Mouse (Mus musculus): ENCODE data around the gene Nhlrc3. TPM values are rescaled to one million over a fixed set of nuclear protein-coding genes. Genes with fewer than 3 reads are reported as not detected.

The Nhlrc3 gene
- polyA plus RNA-seq, 1 experiment from 2014 or later, result 10.3 TPM

GRCm38 (mm10) chr3:53469650-53470049 lies 6.5 kb upstream of the Nhlrc3 start:
- no peak for DNase-seq (ENCODE audit: low spot score)
- Histone ChIP-seq H3K4me3 (no peak overlapping the region), H3K27me3 (ENCODE audit: low read depth, poor library complexity, severe bottlenecking) (no peaks in the 10 kb centered on the region), H3K36me3 (peaks cover 77% of the 10 kb centered on the region), H3K4me1 (peaks cover 22% of the 10 kb centered on the region), H3K27ac (no peak overlapping the region), H3K9me3 (replicated peaks) (no peaks in the 10 kb centered on the region)
- WGBS, result 94% methylated on average over 5 of the region's 5 CpGs

GRCm38 (mm10) chr3:53467356-53467755 lies 4.2 kb upstream of the Nhlrc3 start:
- Histone ChIP-seq H3K4me3 (no peak overlapping the region), H3K4me1 (peaks cover 28% of the 10 kb centered on the region), H3K27ac (no peak overlapping the region), H3K27me3 (ENCODE audit: low read depth, poor library complexity, severe bottlenecking) (no peaks in the 10 kb centered on the region), H3K36me3 (peaks cover 54% of the 10 kb centered on the region), H3K9me3 (replicated peaks) (no peaks in the 10 kb centered on the region)
- no peak for DNase-seq (ENCODE audit: low spot score)
- 86% methylated on average over 5 of the region's 5 CpGs for WGBS

GRCm38 (mm10) chr3:53466481-53466880 lies 3.3 kb upstream of the Nhlrc3 start:
- H3K9me3 ChIP-seq (replicated peaks), result no peaks in the 10 kb centered on the region
- WGBS, result 84% methylated on average over 9 of the region's 9 CpGs
- no peak for DNase-seq (ENCODE audit: low spot score)
- H3K4me3 ChIP-seq, result peak overlapping the region; percentile 89; the same call in 1 of the 2 replicates
- H3K27ac ChIP-seq, result no peak overlapping the region
- peaks cover 45% of the 10 kb centered on the region for H3K36me3 ChIP-seq
- no peaks in the 10 kb centered on the region for H3K27me3 ChIP-seq (ENCODE audit: low read depth, poor library complexity, severe bottlenecking)
- peaks cover 33% of the 10 kb centered on the region for H3K4me1 ChIP-seq

GRCm38 (mm10) chr3:53465330-53465729 lies 2.2 kb upstream of the Nhlrc3 start:
- H3K36me3 ChIP-seq, result peaks cover 43% of the 10 kb centered on the region
- H3K27ac ChIP-seq, result no peak overlapping the region
- H3K9me3 ChIP-seq (replicated peaks), result no peaks in the 10 kb centered on the region
- WGBS, result 57% methylated on average over 6 of the region's 6 CpGs
- no peak for DNase-seq (ENCODE audit: low spot score)
- peaks cover 33% of the 10 kb centered on the region for H3K4me1 ChIP-seq
- no peaks in the 10 kb centered on the region for H3K27me3 ChIP-seq (ENCODE audit: low read depth, poor library complexity, severe bottlenecking)
- H3K4me3 ChIP-seq, result peak overlapping the region; percentile 89

GRCm38 (mm10) chr3:53464146-53464698 lies 1.1 kb upstream of the Nhlrc3 start:
- WGBS, result 1% methylated on average over 20 of the region's 20 CpGs
- DNase-seq (ENCODE audit: low spot score), result peak; percentile 41

GRCm38 (mm10) chr3:53463765-53464114 lies 608 bp upstream of the Nhlrc3 start:
- H3K27ac ChIP-seq, result peak overlapping the region; percentile 96
- WGBS, result 0% methylated on average over 35 of the region's 35 CpGs
- H3K4me3 ChIP-seq, result peak overlapping the region; percentile 89
- H3K36me3 ChIP-seq, result peaks cover 42% of the 10 kb centered on the region
- H3K4me1 ChIP-seq, result peaks cover 33% of the 10 kb centered on the region
- H3K27me3 ChIP-seq (ENCODE audit: low read depth, poor library complexity, severe bottlenecking), result no peaks in the 10 kb centered on the region
- no peak for DNase-seq (ENCODE audit: low spot score)
- H3K9me3 ChIP-seq (replicated peaks), result no peaks in the 10 kb centered on the region

More at GRCm38 (mm10) chr3:53464146-53464698, 1.1 kb upstream of the Nhlrc3 start:
- H3K4me3 ChIP-seq, result peak overlapping the region; percentile 89
- H3K27ac ChIP-seq, result peak overlapping the region; percentile 96
- peaks cover 43% of the 10 kb centered on the region for H3K36me3 ChIP-seq
- no peaks in the 10 kb centered on the region for H3K9me3 ChIP-seq (replicated peaks)
- H3K4me1 ChIP-seq, result peaks cover 33% of the 10 kb centered on the region
- no peaks in the 10 kb centered on the region for H3K27me3 ChIP-seq (ENCODE audit: low read depth, poor library complexity, severe bottlenecking)

GRCm38 (mm10) chr3:53462701-53463045 lies 459 bp downstream of the Nhlrc3 start:
- 11% methylated on average over 9 of the region's 9 CpGs for WGBS
- H3K4me1 ChIP-seq, result peaks cover 33% of the 10 kb centered on the region
- H3K27ac ChIP-seq, result peak overlapping the region; percentile 96
- peaks cover 41% of the 10 kb centered on the region for H3K36me3 ChIP-seq
- H3K9me3 ChIP-seq (replicated peaks), result no peaks in the 10 kb centered on the region
- DNase-seq (ENCODE audit: low spot score), result no peak
- peak overlapping the region; percentile 89 for H3K4me3 ChIP-seq
- no peaks in the 10 kb centered on the region for H3K27me3 ChIP-seq (ENCODE audit: low read depth, poor library complexity, severe bottlenecking)

GRCm38 (mm10) chr3:53460106-53460505 lies 3.0 kb downstream of the Nhlrc3 start:
- Histone ChIP-seq H3K36me3 (peaks cover 58% of the 10 kb centered on the region), H3K27me3 (ENCODE audit: low read depth, poor library complexity, severe bottlenecking) (no peaks in the 10 kb centered on the region), H3K4me1 (peaks cover 15% of the 10 kb centered on the region), H3K27ac (no peak overlapping the region), H3K4me3 (no peak overlapping the region), H3K9me3 (replicated peaks) (no peaks in the 10 kb centered on the region)
- DNase-seq (ENCODE audit: low spot score), result no peak
- 86% methylated on average over 9 of the region's 9 CpGs for WGBS

- Histone ChIP-seq H3K9me3 (replicated peaks) (no peaks in the 10 kb centered on the region), H3K27me3 (ENCODE audit: low read depth, poor library complexity, severe bottlenecking) (no peaks in the 10 kb centered on the region), H3K27ac (no peak overlapping the region), H3K4me1 (peaks cover 9% of the 10 kb centered on the region), H3K4me3 (no peak overlapping the region), H3K36me3 (peaks cover 81% of the 10 kb centered on the region)
- no peak for DNase-seq (ENCODE audit: low spot score)
- WGBS, result 51% methylated on average over 5 of the region's 5 CpGs
Observed at GRCm38 (mm10) chr3:53457750-53458149, 5.4 kb downstream of the Nhlrc3 start.

GRCm38 (mm10) chr3:53454984-53455383 lies 8.1 kb downstream of the Nhlrc3 start:
- Histone ChIP-seq H3K4me1 (no peaks in the 10 kb centered on the region), H3K27me3 (ENCODE audit: low read depth, poor library complexity, severe bottlenecking) (no peaks in the 10 kb centered on the region), H3K27ac (no peak overlapping the region), H3K36me3 (peaks cover 96% of the 10 kb centered on the region), H3K4me3 (no peak overlapping the region), H3K9me3 (replicated peaks) (no peaks in the 10 kb centered on the region)
- whole genome bisulfite sequencing, result 77% methylated on average over 7 of the region's 7 CpGs
- no peak for DNase-seq (ENCODE audit: low spot score)

- H3K27me3 ChIP-seq (ENCODE audit: low read depth, poor library complexity, severe bottlenecking), result no peaks in the 10 kb centered on the region
- no peaks in the 10 kb centered on the region for H3K9me3 ChIP-seq (replicated peaks)
- no peak overlapping the region for H3K27ac ChIP-seq
- WGBS, result 97% methylated on average over 6 of the region's 6 CpGs
- no peaks in the 10 kb centered on the region for H3K4me1 ChIP-seq
- H3K36me3 ChIP-seq, result peaks cover 93% of the 10 kb centered on the region
- no peak overlapping the region for H3K4me3 ChIP-seq
- no peak for DNase-seq (ENCODE audit: low spot score)
Observed at GRCm38 (mm10) chr3:53454561-53454960, 8.6 kb downstream of the Nhlrc3 start.

- peaks cover 92% of the 10 kb centered on the region for H3K36me3 ChIP-seq
- WGBS, result 93% methylated on average over 6 of the region's 6 CpGs
- H3K27ac ChIP-seq, result no peak overlapping the region
- no peaks in the 10 kb centered on the region for H3K27me3 ChIP-seq (ENCODE audit: low read depth, poor library complexity, severe bottlenecking)
- H3K4me1 ChIP-seq, result no peaks in the 10 kb centered on the region
- DNase-seq (ENCODE audit: low spot score), result no peak
- no peaks in the 10 kb centered on the region for H3K9me3 ChIP-seq (replicated peaks)
- H3K4me3 ChIP-seq, result no peak overlapping the region
Observed at GRCm38 (mm10) chr3:53454005-53454404, 9.1 kb downstream of the Nhlrc3 start.

- H3K4me3 ChIP-seq, result no peak overlapping the region
- H3K36me3 ChIP-seq, result peaks cover 86% of the 10 kb centered on the region
- H3K27ac ChIP-seq, result no peak overlapping the region
- no peaks in the 10 kb centered on the region for H3K4me1 ChIP-seq
- no peak for DNase-seq (ENCODE audit: low spot score)
- no peaks in the 10 kb centered on the region for H3K27me3 ChIP-seq (ENCODE audit: low read depth, poor library complexity, severe bottlenecking)
- WGBS, result 89% methylated on average over 7 of the region's 7 CpGs
- no peaks in the 10 kb centered on the region for H3K9me3 ChIP-seq (replicated peaks)
Observed at GRCm38 (mm10) chr3:53453346-53453745, 9.8 kb downstream of the Nhlrc3 start.

- DNase-seq (ENCODE audit: low spot score), result no peak
- Histone ChIP-seq H3K4me3 (no peak overlapping the region), H3K27ac (no peak overlapping the region), H3K9me3 (replicated peaks) (no peaks in the 10 kb centered on the region), H3K36me3 (peaks cover 78% of the 10 kb centered on the region), H3K27me3 (ENCODE audit: low read depth, poor library complexity, severe bottlenecking) (no peaks in the 10 kb centered on the region), H3K4me1 (no peaks in the 10 kb centered on the region)
- WGBS, result 91% methylated on average over 10 of the region's 10 CpGs
Observed at GRCm38 (mm10) chr3:53452351-53452750, 10.8 kb downstream of the Nhlrc3 start.
